Mouse (Mus musculus) embryonic facial prominence, embryonic 12.5 days (tissue): Measurements from ENCODE around the gene Brox. TPM values are rescaled to one million over a fixed set of nuclear protein-coding genes. Genes with fewer than 3 reads are reported as not detected.

ENCODE experiments used
- ATAC-seq: fragments of 200-750 bp; cut with Nextera tagmentation; 2 replicates; pipeline ENCODE4 v1.8.0; 2017; ENCODE audit not compliant: insufficient number of reproducible peaks, insufficient read depth, low FRiP score, low TSS enrichment
- H3K27ac ChIP-seq: fragments of 300-500 bp; sonication (generic); 2 replicates; pipeline ENCODE4 v1.5.1; 2016; ENCODE audit warnings: mild to moderate bottlenecking
- H3K27me3 ChIP-seq: fragments of 300-500 bp; sonication (generic); 2 replicates; pipeline ENCODE4 v1.6.1; 2016; ENCODE audit warnings: mild to moderate bottlenecking, moderate library complexity
- H3K36me3 ChIP-seq: fragments of 300-500 bp; sonication (generic); 2 replicates; pipeline ENCODE4 v1.6.1; 2016; ENCODE audit warnings: mild to moderate bottlenecking
- H3K4me1 ChIP-seq: fragments of 300-500 bp; sonication (generic); 2 replicates; pipeline ENCODE4 v1.6.1; 2016
- H3K4me2 ChIP-seq: fragments of 300-500 bp; sonication (generic); replicated peaks from 2 replicates; pipeline ENCODE4 v1.6.1; 2016; ENCODE audit warnings: mild to moderate bottlenecking, moderate library complexity
- H3K4me3 ChIP-seq: fragments of 300-500 bp; sonication (generic); 2 replicates; pipeline ENCODE4 v1.5.1; 2016; ENCODE audit warnings: mild to moderate bottlenecking
- H3K9ac ChIP-seq: fragments of 300-500 bp; sonication (generic); 2 replicates; pipeline ENCODE4 v1.6.1; 2016; ENCODE audit warnings: mild to moderate bottlenecking, moderate library complexity
- H3K9me3 ChIP-seq: fragments of 300-500 bp; sonication (generic); 2 replicates; pipeline ENCODE4 v1.6.1; 2016; ENCODE audit warnings: mild to moderate bottlenecking, moderate library complexity
- WGBS: fragments of 180-500 bp; shearing (Covaris S2); methylation state at CpG from one replicate; pipeline ENCODE4 v1.1.7; 2016; 5-methylcytosine and 5-hydroxymethylcytosine counted together
- polyA plus RNA-seq: library from polyadenylated mRNA; unstranded; fragments of >200 nt; fragmentation: Nextera tagmentation; extraction: Ambion mirVana; gene quantifications from 2 replicates; pipeline ENCODE4 v1.2.1, GENCODE M21; 2016

The Brox gene
- polyA plus RNA-seq, 1 experiment from 2014 or later: 43.1 TPM

DNA sequence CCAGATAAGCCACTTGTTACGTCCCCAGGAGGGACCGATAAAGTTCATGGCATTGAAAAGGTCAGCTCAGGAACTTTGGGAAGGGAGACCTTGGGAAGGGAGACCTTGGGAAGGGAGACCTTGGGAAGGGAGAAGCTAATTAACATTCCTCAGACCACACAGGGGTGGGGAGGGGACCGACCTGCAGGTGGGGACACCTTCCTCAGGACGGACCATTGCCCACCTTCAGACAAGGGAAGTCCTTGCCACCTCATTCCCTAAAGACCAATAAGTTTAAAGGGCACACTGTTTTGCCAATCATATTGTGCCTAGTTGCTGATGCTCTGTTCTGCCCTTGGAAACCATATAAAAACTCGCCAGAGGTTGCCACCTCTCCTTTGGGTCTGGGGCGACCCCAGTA, 29.4 kb downstream of the Brox start:
- WGBS: 76% methylated on average over 6 of the region's 6 CpGs

GRCm38 (mm10) chr1:183265921-183266467, 31.1 kb downstream of the Brox start:
- Histone ChIP-seq H3K9me3 (no peaks in the 10 kb centered on the region), H3K27me3 (no peaks in the 10 kb centered on the region), H3K4me1 (no peaks in the 10 kb centered on the region; the same call in 1 of the 2 replicates), H3K36me3 (no peaks in the 10 kb centered on the region), H3K27ac (no peak overlapping the region), H3K4me2 (no peak overlapping the region), H3K9ac (no peak overlapping the region; the same call in 1 of the 2 replicates), H3K4me3 (no peak overlapping the region)
- no peak for ATAC-seq
- WGBS: 67% methylated on average over 14 of the region's 14 CpGs

More for the DNA sequence above, 29.4 kb downstream of the Brox start:
- Histone ChIP-seq H3K4me3 (no peak overlapping the region), H3K9ac (no peak overlapping the region), H3K4me1 (no peaks in the 10 kb centered on the region; the same call in 1 of the 2 replicates), H3K4me2 (no peak overlapping the region), H3K27ac (no peak overlapping the region), H3K27me3 (no peaks in the 10 kb centered on the region), H3K36me3 (no peaks in the 10 kb centered on the region), H3K9me3 (no peaks in the 10 kb centered on the region)
- ATAC-seq: no peak

DNA sequence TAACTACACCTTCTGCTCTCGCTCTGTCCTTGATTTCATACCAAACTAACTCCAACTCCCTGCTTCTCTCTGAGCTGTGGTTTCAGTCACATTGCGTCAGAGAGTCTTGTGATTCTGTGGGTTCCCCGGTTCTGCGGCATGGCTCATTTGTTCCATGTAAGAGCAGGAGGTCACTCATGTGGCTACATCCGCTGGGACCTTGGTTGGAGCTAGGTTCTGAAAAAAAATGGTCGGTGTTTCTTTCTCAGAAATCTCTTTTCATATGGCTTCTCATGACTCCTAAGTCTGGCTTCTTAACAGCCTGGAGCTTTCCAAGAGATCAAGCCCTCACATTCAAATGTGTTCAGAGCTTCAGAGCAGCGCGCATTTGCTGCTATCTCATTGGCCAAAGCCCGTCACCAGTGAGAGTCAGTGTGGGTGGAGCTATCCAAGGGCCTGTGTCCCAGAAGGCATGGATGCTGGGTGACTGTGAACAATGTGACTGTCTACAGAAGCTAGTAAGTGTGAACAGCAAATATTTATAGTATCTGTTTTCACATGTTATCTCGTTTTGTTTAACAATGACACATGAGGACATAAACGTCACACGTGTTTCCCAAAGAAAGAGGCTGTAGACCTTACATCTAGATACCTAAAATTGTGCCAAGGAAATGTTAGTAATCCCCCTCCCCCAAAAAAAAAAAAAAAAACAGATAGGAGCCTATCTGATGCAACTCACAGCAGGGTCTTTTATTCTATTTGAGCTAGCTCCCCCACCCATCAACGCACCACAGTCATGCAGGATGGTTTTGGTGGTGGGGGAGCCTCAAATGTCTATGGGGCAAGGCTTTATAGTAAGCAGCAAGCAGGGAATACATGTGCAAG, 32.7 kb downstream of the Brox start:
- 83% methylated on average over 13 of the region's 13 CpGs for WGBS
- Histone ChIP-seq H3K4me1 (no peaks in the 10 kb centered on the region; the same call in 1 of the 2 replicates), H3K27me3 (no peaks in the 10 kb centered on the region)

DNA sequence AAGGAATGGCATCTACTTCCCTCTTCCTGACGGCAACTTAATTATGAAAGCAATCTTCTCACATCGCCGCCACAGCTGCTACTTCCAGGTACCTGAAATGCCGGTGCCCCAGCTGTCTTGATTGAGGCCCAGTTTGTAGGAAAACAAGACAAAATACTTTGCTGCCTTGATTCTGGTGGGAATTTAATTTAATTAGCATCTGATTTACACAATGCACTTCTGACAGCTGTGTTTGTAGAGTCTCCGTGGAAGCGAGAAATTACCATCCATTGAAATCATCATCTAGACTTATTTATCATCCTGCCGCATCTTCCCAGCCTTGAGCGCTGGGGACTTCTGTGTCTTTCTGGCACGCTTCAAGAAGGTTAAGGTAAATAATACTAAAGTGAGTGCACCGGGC, 44.5 kb downstream of the Brox start:
- 59% methylated on average over 10 of the region's 10 CpGs for WGBS
- Histone ChIP-seq H3K4me3 (no peak overlapping the region), H3K36me3 (no peaks in the 10 kb centered on the region), H3K4me2 (no peak overlapping the region), H3K27me3 (no peaks in the 10 kb centered on the region), H3K4me1 (peaks cover 7% of the 10 kb centered on the region; the same call in 1 of the 2 replicates), H3K9me3 (no peaks in the 10 kb centered on the region), H3K9ac (no peak overlapping the region), H3K27ac (no peak overlapping the region)
- ATAC-seq: no peak

More for the DNA sequence above, 32.7 kb downstream of the Brox start:
- no peak overlapping the region for H3K9ac ChIP-seq
- no peaks in the 10 kb centered on the region for H3K9me3 ChIP-seq
- H3K36me3 ChIP-seq: no peaks in the 10 kb centered on the region
- H3K4me3 ChIP-seq: no peak overlapping the region
- H3K27ac ChIP-seq: no peak overlapping the region
- H3K4me2 ChIP-seq: no peak overlapping the region
- no peak for ATAC-seq

GRCm38 (mm10) chr1:183251818-183252217, 45.3 kb downstream of the Brox start:
- Histone ChIP-seq H3K27ac (no peak overlapping the region), H3K4me2 (no peak overlapping the region), H3K4me3 (no peak overlapping the region), H3K27me3 (no peaks in the 10 kb centered on the region), H3K36me3 (no peaks in the 10 kb centered on the region), H3K9ac (no peak overlapping the region), H3K9me3 (no peaks in the 10 kb centered on the region), H3K4me1 (peaks cover 7% of the 10 kb centered on the region; the same call in 1 of the 2 replicates)
- ATAC-seq: no peak
- WGBS: 72% methylated on average over 2 of the region's 2 CpGs

- ATAC-seq: no peak
- no peak overlapping the region for H3K4me2 ChIP-seq
- H3K27me3 ChIP-seq: no peaks in the 10 kb centered on the region
- 65% methylated on average over 4 of the region's 4 CpGs for WGBS
- no peaks in the 10 kb centered on the region for H3K36me3 ChIP-seq
- H3K4me1 ChIP-seq: peaks cover 7% of the 10 kb centered on the region; the same call in 1 of the 2 replicates
- H3K9ac ChIP-seq: no peak overlapping the region
- no peak overlapping the region for H3K4me3 ChIP-seq
- H3K27ac ChIP-seq: no peak overlapping the region
- no peaks in the 10 kb centered on the region for H3K9me3 ChIP-seq
Observed at GRCm38 (mm10) chr1:183250612-183251011, 46.5 kb downstream of the Brox start.

GRCm38 (mm10) chr1:183248144-183248543, 48.9 kb downstream of the Brox start:
- no peak overlapping the region for H3K4me3 ChIP-seq
- WGBS: 26% methylated on average over 1 of the region's 1 CpGs
- no peak overlapping the region for H3K4me2 ChIP-seq
- H3K9ac ChIP-seq: no peak overlapping the region
- H3K36me3 ChIP-seq: no peaks in the 10 kb centered on the region
- no peak for ATAC-seq
- H3K27ac ChIP-seq: no peak overlapping the region
- peaks cover 7% of the 10 kb centered on the region; the same call in 1 of the 2 replicates for H3K4me1 ChIP-seq
- H3K27me3 ChIP-seq: no peaks in the 10 kb centered on the region
- 0 out of 2 replicates have a peak, but pooled peaks cover 5% of the 10 kb centered on the region for H3K9me3 ChIP-seq

DNA sequence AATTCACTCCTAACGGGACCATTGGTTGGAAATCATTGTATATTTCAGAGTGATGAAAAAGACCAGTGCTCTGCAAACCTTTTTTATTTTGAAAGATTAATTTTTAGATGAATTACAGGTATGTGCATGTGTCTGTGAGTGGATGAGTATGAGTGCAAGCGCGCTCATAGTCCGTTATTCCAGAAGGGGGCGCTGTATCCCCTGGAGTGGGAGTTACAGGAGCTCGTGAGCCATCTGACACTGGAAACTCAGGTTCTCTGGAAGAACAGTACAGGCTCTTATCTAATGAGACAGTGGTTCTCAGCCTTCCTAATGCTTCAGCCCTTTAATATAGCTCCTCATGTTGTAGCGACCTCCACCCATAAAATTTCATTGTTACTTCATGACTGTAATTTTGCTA, 53.8 kb downstream of the Brox start:
- no peak overlapping the region for H3K4me3 ChIP-seq
- no peak overlapping the region for H3K27ac ChIP-seq
- no peak overlapping the region for H3K9ac ChIP-seq
- H3K9me3 ChIP-seq: 0 out of 2 replicates have a peak, but pooled peaks cover 5% of the 10 kb centered on the region
- no peaks in the 10 kb centered on the region for H3K36me3 ChIP-seq
- no peaks in the 10 kb centered on the region for H3K27me3 ChIP-seq
- WGBS: 71% methylated on average over 7 of the region's 7 CpGs
- no peaks in the 10 kb centered on the region for H3K4me1 ChIP-seq
- ATAC-seq: no peak
- H3K4me2 ChIP-seq: no peak overlapping the region

DNA sequence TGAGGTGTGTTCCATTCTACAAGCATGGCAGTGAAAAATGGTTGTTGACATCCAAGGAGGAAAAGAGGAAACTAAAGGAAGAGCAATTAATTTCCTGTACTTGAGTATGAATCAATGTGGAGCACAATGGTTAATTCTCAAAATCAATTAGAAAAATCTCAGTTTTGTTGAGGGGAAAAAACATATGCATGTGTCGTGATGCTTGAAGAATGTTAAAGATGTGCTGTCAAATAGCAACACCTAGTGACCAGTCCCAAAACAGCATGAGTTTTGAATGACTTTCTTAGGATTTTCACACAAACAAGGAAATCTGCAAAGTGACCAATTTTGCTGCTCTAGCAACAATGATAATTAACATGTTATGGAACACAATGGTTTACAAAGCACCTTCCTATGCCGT, 59.2 kb downstream of the Brox start:
- Histone ChIP-seq H3K27me3 (no peaks in the 10 kb centered on the region), H3K36me3 (no peaks in the 10 kb centered on the region), H3K9ac (no peak overlapping the region), H3K27ac (no peak overlapping the region), H3K4me1 (no peaks in the 10 kb centered on the region), H3K4me2 (no peak overlapping the region), H3K4me3 (no peak overlapping the region), H3K9me3 (no peaks in the 10 kb centered on the region)
- ATAC-seq: no peak
- 18% methylated on average over 2 of the region's 2 CpGs for WGBS

DNA sequence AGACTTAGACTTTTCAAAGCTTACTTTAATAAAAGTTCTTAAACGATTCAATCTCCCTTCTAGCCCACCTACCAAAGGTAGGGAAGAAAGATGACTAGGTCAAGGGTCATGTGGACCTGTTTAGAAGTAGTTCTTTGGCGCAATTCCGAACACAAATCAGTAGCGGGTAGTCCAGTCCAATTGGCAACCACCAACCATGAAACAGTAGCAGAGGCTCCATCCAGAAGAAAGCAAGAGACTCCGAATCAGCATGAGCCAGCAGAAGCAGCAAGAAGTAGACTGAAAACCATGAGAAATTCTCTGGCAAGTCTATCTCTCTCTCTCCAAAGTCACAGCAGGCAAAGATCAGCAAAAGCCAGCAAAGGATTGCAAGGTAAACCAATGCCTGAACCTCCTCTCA, 60.6 kb downstream of the Brox start:
- Histone ChIP-seq H3K9ac (no peak overlapping the region), H3K36me3 (no peaks in the 10 kb centered on the region), H3K27me3 (no peaks in the 10 kb centered on the region), H3K9me3 (no peaks in the 10 kb centered on the region), H3K27ac (no peak overlapping the region), H3K4me1 (no peaks in the 10 kb centered on the region), H3K4me2 (no peak overlapping the region), H3K4me3 (no peak overlapping the region)
- 85% methylated on average over 5 of the region's 5 CpGs for WGBS
- ATAC-seq: no peak

GRCm38 (mm10) chr1:183233679-183234174, 63.3 kb downstream of the Brox start:
- ATAC-seq: no peak
- 78% methylated on average over 11 of the region's 11 CpGs for WGBS
- no peaks in the 10 kb centered on the region for H3K36me3 ChIP-seq
- no peaks in the 10 kb centered on the region for H3K9me3 ChIP-seq
- H3K9ac ChIP-seq: no peak overlapping the region
- no peak overlapping the region for H3K4me2 ChIP-seq
- 0 out of 2 replicates have a peak, but pooled peaks cover 4% of the 10 kb centered on the region for H3K4me1 ChIP-seq
- H3K27ac ChIP-seq: no peak overlapping the region
- H3K4me3 ChIP-seq: no peak overlapping the region
- no peaks in the 10 kb centered on the region for H3K27me3 ChIP-seq
